Mouse (Mus musculus) testis, adult 2 months (tissue): Measurements from ENCODE around the gene Ythdf2. TPM values are rescaled to one million over a fixed set of nuclear protein-coding genes. Genes with fewer than 3 reads are reported as not detected.

Experiments
- H3K27ac ChIP-seq: fragments of 200-500 bp; 2 replicates; pipeline ENCODE4 v1.5.1; 2012; ENCODE audit warnings: low read depth, low read length; ENCODE audit not compliant: control insufficient read depth, insufficient read depth
- H3K27me3 ChIP-seq: fragments of 200-500 bp; 2 replicates; pipeline ENCODE4 v1.6.1; 2012; ENCODE audit warnings: mild to moderate bottlenecking, low read length, moderate library complexity; ENCODE audit not compliant: control insufficient read depth, insufficient read depth
- H3K36me3 ChIP-seq: fragments of 200-500 bp; 2 replicates; pipeline ENCODE4 v1.6.1; 2012; ENCODE audit warnings: mild to moderate bottlenecking, low read length; ENCODE audit not compliant: control insufficient read depth, insufficient read depth
- H3K4me1 ChIP-seq: fragments of 200-500 bp; 2 replicates; pipeline ENCODE4 v1.6.1; 2012; ENCODE audit warnings: low read length; ENCODE audit not compliant: control insufficient read depth, insufficient read depth
- H3K4me3 ChIP-seq: fragments of 200-500 bp; 2 replicates; pipeline ENCODE4 v1.5.1; 2012; ENCODE audit warnings: low read depth, mild to moderate bottlenecking, low read length, moderate library complexity, mixed read lengths; ENCODE audit not compliant: control insufficient read depth
- CTCF ChIP-seq: fragments of 200-500 bp; IDR thresholded peaks from 2 replicates; pipeline ENCODE4 v1.5.1; 2012; ENCODE audit warnings: low read depth, mild to moderate bottlenecking, inconsistent platforms, low read length, moderate library complexity; ENCODE audit not compliant: control insufficient read depth, insufficient read depth, insufficient replicate concordance
- POLR2A ChIP-seq: fragments of 200-500 bp; IDR thresholded peaks from 2 replicates; pipeline ENCODE4 v1.6.1; 2012; ENCODE audit warnings: low read depth, mild to moderate bottlenecking, inconsistent platforms, low read length, moderate library complexity; ENCODE audit not compliant: control insufficient read depth
- polyA plus RNA-seq: library from polyadenylated mRNA; depleted of rRNA; stranded (reverse); fragments of >200 nt; gene quantifications from 2 replicates; pipeline ENCODE4 v1.2.3, GENCODE M21; 2012

Ythdf2 gene
- polyA plus RNA-seq, 1 experiment, result 14.5 TPM

DNA sequence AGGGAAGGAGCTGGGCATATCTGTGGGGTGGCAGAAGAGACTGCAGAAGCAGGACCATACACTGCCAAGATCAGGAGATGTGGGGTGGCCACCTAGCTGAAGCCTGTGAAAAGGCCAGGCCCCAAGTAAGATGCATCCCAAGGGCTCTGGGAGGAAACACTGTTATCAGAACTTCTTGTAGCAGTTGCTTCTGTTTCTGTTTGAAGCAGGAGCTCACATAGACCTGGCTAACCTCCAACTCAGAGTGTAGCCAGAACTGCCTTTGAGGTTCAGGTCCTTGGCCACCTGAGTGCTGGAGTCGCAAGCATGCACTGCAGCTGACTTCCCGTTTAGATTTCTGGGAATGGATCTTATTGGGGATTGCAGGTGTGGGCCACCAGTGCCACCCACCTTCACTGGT, 5.7 kb upstream of the Ythdf2 start:
- H3K27me3 ChIP-seq, result no peaks in the 10 kb centered on the region
- H3K27ac ChIP-seq, result no peak overlapping the region
- H3K4me3 ChIP-seq, result no peak overlapping the region
- TF ChIP-seq POLR2A, result no peak
- TF ChIP-seq CTCF, result no peak
- H3K36me3 ChIP-seq, result no peaks in the 10 kb centered on the region
- H3K4me1 ChIP-seq, result no peaks in the 10 kb centered on the region

DNA sequence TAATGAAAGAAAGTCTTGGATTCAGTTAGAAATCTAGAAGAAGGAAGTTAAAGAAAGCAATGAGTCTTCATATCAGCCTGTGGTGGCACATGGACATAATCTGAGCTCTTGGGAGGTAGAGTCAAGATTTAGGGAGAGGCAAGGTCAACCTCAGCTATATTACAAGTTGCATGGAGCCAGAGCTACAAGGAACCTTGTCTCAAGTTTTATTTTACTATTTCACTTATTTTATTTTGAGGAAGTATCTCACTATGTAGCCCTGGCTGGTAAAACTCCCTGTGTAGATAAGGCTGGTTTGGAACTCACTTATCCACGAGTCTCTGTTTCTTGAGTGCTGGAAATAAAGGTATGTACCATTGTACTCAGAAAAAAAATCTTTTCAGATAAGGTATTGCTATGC, 4.5 kb upstream of the Ythdf2 start:
- H3K36me3 ChIP-seq, result no peaks in the 10 kb centered on the region
- TF ChIP-seq CTCF (no peak), POLR2A (no peak)
- no peaks in the 10 kb centered on the region; the same call in 1 of the 2 replicates for H3K4me1 ChIP-seq
- H3K27ac ChIP-seq, result no peak overlapping the region
- H3K27me3 ChIP-seq, result no peaks in the 10 kb centered on the region
- no peak overlapping the region for H3K4me3 ChIP-seq

DNA sequence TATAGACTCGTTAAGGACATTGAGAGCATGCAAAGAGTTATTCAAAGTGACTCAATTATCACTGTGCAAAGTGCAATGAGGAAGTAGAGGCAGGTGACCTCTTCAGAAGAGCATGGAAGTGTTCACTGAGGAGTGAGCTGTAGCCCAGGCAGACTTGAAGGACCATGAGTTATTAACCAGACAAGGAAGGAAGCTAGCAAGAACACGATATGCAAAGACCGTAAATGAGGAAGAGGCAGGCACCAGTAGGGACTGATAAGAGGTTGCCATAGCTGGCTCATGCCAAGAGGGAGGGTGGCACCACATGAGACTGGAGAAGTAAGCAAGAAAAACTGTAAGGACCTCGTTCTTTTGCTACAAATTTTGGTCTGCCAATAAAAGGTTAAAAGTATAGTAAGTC, 2.7 kb upstream of the Ythdf2 start:
- no peak overlapping the region for H3K27ac ChIP-seq
- peaks cover 3% of the 10 kb centered on the region for H3K4me1 ChIP-seq
- no peak for TF ChIP-seq POLR2A
- TF ChIP-seq CTCF, result no peak
- H3K36me3 ChIP-seq, result no peaks in the 10 kb centered on the region
- no peak overlapping the region for H3K4me3 ChIP-seq
- H3K27me3 ChIP-seq, result no peaks in the 10 kb centered on the region

DNA sequence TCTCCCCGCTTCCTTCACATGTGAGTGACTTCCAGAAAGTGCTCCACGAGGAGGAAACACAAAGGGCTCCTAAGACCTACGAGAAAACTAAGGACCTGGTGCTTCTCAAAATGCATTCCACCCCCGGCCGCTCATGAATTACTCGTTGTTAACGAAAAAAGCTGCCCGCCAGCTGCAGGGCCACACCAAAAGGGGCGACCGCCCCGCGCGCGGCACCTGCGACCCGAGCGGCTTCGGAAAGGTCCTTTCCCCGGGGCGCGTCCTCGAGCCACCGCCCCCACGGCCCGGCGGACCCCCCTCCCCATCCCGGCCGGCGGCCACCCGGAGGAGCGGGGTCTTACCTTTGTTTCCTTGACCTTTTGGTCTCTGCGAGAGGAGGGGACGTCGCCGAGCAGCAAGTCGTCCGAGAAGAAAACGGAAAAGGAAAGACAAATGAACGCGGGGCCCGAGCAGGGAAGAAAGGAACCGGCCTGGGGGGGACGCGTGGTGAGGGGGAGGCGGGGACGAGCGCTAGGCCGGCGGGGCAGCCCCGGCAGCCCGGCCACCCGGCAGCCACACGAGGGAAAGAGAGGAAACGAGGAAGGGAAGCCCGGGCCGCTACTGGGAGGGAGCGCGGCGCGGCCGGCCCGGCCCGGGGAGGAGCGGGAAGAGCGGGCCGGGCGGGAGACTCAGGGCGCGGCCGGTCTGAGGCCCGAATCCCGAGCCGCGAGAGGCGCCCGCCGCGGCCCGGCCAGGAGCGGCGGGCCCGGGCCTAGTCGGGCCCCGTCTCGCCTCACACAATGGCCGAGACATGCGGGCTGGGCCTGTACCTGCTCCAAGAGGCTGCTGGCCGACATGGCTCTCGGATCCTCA, 786 bp downstream of the Ythdf2 start:
- H3K4me1 ChIP-seq, result peaks cover 3% of the 10 kb centered on the region
- H3K4me3 ChIP-seq, result peak overlapping the region; percentile 96
- TF ChIP-seq POLR2A (no peak), CTCF (no peak)
- peak overlapping the region; percentile 94 for H3K27ac ChIP-seq
- H3K27me3 ChIP-seq, result no peaks in the 10 kb centered on the region
- no peaks in the 10 kb centered on the region for H3K36me3 ChIP-seq

DNA sequence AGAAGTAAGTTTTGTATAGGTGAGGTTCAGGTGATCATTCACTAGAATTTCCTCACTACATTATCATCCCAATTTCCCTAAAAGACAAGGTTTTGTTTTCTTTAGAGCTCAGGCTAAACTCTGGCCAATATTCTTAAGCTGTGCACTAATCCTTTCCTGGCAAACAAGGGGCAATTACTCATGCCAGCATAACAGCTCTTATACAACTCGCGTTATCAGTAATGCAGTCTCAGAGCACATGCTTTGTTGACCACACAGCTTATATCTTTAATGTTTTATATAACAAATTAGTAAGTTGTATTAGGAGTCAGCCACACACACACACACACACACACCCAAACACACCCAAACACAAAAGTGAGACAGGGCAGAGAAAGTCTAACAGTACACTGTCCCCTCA, 1.8 kb downstream of the Ythdf2 start:
- no peaks in the 10 kb centered on the region for H3K27me3 ChIP-seq
- peaks cover 3% of the 10 kb centered on the region for H3K4me1 ChIP-seq
- no peak overlapping the region for H3K27ac ChIP-seq
- H3K36me3 ChIP-seq, result no peaks in the 10 kb centered on the region; the same call in 1 of the 2 replicates
- no peak for TF ChIP-seq POLR2A
- TF ChIP-seq CTCF, result no peak
- no peak overlapping the region; the same call in 1 of the 2 replicates for H3K4me3 ChIP-seq

DNA sequence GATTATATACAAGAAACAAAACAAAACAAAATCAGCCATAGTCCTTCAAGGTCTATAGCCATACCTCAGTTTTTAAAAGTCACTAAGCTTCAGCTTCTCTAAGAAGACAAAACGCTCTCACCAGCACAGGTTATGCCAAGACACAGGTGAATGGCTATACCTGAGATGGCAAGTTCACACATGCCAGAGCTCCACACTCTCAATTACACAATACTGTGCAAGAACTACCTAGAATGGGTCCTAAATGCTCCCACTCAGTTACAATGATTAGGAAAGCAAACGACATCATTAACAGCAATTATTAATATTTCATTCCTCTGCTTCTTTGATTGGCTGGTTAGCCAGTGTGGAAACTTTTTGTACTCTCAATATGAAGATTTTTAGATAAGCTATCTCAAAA, 2.8 kb downstream of the Ythdf2 start:
- TF ChIP-seq CTCF, result no peak
- TF ChIP-seq POLR2A, result no peak
- peaks cover 3% of the 10 kb centered on the region for H3K4me1 ChIP-seq
- H3K4me3 ChIP-seq, result no peak overlapping the region
- H3K36me3 ChIP-seq, result no peaks in the 10 kb centered on the region; the same call in 1 of the 2 replicates
- H3K27ac ChIP-seq, result no peak overlapping the region
- H3K27me3 ChIP-seq, result no peaks in the 10 kb centered on the region

DNA sequence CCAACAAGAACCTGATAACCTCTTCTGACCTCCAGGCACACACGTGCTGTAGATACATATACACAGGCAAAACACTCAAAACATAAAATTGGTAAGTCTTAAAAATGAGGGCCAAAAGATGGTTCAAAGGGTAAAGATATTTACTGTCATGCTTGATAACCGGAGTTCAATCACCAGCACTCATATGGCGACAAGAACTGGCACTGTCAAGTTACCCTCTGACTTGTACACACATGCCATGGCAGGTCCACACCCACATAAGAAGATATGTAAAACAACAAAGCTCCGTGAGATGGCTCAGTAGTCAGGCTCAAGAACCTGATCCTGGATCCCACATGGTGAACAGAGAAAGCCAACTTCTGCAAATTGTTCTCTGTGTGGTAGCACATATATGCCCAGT, 4.8 kb downstream of the Ythdf2 start:
- Histone ChIP-seq H3K4me1 (peaks cover 3% of the 10 kb centered on the region), H3K27ac (no peak overlapping the region), H3K4me3 (no peak overlapping the region), H3K27me3 (no peaks in the 10 kb centered on the region), H3K36me3 (no peaks in the 10 kb centered on the region; the same call in 1 of the 2 replicates)
- no peak for TF ChIP-seq POLR2A
- no peak for TF ChIP-seq CTCF

DNA sequence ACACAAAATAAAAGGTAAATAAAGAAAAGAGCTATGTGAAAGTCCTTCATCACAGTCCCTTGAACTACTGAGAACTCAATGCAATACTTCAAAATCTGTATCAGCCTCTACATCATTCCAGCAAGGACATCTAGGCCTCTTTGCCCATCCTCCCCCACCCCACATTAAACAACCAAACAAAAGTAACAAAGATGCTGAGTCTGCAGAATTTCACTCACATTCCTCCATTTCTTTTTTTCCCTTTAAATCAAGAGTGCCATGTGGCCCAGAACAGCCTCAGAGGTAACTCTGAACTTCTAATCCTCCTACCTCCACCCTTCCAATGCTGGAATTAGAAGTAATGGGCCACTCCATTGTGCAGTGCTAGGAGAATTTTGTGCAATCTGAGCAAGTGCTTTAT, 13.3 kb downstream of the Ythdf2 start:
- TF ChIP-seq CTCF, result no peak
- TF ChIP-seq POLR2A, result no peak
- no peak overlapping the region for H3K27ac ChIP-seq
- no peaks in the 10 kb centered on the region for H3K4me1 ChIP-seq
- no peak overlapping the region for H3K4me3 ChIP-seq
- H3K36me3 ChIP-seq, result no peaks in the 10 kb centered on the region
- H3K27me3 ChIP-seq, result no peaks in the 10 kb centered on the region
